Mouse (Mus musculus): ENCODE measurements around the gene Sptan1.

DNA sequence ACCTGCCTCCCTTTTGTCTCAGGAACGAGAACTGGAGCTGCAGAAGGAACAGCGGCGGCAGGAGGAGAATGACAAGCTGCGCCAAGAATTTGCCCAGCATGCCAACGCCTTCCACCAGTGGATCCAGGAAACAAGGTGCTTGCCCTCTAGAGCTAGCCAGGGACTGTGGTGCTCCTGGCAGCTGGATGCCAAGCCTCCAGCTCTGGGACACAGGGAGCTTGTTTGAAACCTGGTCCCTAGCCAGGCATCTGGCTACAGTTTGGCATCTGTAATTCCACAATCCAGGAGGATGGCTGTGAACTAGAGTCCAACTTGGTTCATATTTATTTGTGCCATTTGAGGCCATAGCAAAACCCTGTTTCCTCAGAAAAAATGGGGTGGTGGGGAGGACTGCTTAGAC, 61.6 kb downstream of the Sptan1 start:
- TF ChIP-seq EP300 (IDR thresholded peaks at IDR 0.05; ENCODE audit: low read depth): no peak
- TF ChIP-seq CTCF (IDR thresholded peaks at IDR 0.05; ENCODE audit: low read depth): no peak

All from heart, postnatal 0 days (tissue).